Mouse (Mus musculus) neural tube, embryonic 10.5 days (tissue): Measurements from ENCODE around the gene Olfr618.
"Not testable (repeated sequence)": the region's sequence is repeated elsewhere in the genome, so short reads cannot be mapped to it uniquely, and the experiment has no call there.

Source experiments
- DNase-seq: peaks from one replicate; pipeline ENCODE4 v3.0.0-alpha.2; 2017; ENCODE audit warnings: low spot score; ENCODE audit errors: extremely low spot score

Gene Olfr618

DNA sequence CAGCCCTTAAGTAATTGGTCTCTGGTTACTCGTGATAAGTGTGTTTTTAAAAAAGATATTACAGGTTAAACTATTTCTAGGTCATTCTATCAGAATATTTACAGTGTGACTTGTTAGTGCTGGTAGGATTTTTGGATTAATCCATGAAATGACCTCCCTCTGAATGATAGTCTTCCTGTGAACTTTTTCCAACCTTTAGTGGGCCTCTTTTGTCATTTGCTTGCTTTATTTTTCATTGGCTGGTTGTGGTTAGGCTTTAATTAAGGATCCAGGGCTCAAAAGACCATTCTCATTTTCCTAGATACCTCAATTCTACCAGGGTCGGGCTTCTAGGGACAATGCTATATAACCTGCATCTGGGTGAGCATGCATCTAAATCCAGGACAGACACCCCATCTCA lies at the start of gene Olfr618:
Gene Olfr618 (plus strand): TSS at position 301 of the 400 bp plus-strand sequence.
- DNase-seq = no peak

DNA sequence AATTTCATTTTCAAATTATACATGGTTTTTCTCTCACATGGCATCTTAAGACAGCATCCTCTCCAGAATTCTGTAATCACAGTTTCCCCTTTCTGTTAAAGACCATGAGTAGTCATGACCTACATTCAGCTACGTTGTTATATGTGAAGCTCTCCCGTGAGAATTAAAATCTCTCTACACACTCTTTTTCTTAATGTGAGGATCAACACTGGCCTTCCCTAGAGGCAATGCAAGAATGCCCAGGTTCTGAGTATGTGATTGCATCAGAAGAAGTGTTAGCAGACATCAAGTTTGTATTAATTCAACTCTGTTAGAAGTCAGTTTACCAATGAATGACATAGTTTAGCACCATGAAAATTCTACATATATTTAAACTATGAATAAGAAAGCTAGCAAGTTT lies 47.3 kb upstream of the Olfr618 start, which contains the start of gene Olfr612:
Gene Olfr612 (minus strand): TSS at position 101 of the 400 bp plus-strand sequence.
- not testable (repeated sequence) for DNase-seq

DNA sequence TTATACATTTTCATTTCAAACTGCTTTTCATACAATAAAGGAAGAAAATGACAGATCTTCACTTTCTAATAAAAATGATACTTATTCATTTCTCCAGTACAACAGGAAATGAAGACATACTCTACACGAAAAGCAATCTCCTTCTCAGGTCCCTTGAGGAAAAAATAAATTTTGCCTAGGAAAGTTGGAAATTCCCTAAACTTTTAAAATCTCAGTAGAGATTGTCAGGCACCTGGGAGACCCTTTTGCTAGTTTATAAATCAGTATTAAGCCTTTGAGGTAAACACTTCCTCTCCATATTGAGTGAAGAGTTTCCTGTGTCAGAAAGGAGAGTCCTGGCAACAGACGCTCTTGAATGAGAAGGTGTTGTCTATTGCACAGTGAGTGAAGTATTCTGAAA lies 42.1 kb upstream of the Olfr618 start, which contains the start of gene Olfr613:
Gene Olfr613 (plus strand): TSS at position 301 of the 400 bp plus-strand sequence.
- DNase-seq = no peak

DNA sequence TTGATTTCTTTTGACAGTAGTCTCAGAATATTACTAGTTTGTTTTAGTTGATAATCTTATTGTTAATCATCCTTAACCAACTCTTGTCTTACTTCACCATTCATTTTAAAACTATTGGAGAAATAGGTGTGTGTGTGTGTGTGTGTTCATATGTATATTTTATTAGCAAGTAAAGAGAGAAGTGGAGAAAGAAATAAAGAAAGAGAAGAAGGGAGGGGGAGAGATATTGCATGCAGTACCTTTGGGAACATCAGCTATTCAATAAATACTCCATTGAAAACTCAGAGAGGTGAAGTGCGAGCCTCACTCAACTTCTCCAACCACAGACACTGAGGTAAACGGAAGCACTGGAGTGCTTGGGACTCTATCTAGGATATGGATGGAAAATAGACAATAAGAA lies 34.1 kb upstream of the Olfr618 start, which contains the start of gene Olfr615:
Gene Olfr615 (plus strand): TSS at position 301 of the 400 bp plus-strand sequence.
- no peak for DNase-seq

DNA sequence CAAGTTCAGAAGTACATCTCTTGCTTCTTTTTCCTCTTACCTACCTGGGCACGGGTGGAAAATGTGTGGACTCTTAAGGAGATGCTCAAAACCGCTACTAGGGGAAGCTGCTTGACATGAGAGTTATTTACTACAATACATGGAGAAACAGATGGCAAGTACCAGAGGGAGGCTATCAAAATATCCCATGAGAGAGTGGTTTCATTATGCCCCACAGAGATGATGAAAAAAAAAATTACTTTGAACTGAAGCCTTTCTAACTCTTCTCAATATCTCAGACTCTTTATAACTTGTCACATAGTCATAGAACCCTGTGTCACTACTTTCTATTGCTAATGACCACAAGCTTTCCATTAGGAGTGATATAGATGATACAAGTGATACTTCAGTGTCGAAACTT lies 20.9 kb upstream of the Olfr618 start, which contains the start of gene Olfr616:
Gene Olfr616 (minus strand): TSS at position 101 of the 400 bp plus-strand sequence.
- no peak for DNase-seq

DNA sequence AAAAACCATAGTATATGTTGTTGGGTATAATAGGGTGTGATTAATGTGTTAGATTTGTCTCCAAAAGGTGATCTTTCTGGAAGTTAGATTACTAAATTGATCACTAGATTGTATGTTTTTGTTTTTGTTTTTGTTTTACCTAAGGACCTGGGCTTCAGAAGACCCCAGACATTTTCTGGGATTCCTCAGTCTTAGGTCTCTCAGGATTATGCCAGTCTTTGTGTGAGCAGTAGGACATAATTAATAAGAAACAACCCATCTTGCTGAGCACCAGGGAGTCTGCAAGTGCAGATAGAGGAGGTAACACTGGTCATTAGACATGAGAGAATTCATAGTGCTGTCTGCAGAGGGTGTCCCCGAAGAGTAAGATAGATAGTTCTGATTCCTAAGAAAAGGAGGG lies 17.1 kb upstream of the Olfr618 start, which contains the start of gene Olfr617:
Gene Olfr617 (plus strand): TSS at position 301 of the 400 bp plus-strand sequence.
- DNase-seq = no peak

DNA sequence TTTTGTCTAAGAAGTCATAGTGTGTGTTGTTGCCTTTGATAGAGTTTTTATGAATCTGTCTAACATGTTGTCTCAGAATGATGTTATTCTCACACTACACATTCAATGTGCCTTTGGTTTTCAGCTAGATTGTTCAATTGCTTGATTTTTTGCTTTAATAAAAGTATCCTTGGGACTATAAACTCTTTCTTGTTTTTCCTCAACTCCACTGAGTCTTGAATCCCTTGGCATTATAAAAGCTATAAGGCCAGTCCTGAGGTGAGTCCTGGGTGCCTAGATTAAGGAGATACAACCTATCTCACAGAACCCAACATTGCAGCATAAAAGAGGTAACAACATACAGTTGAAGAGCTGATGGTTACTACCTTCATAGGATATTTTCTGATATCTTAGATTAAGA lies 10.4 kb downstream of the Olfr618 start, which contains the start of gene Olfr619:
Gene Olfr619 (plus strand): TSS at position 301 of the 400 bp plus-strand sequence.
- no peak for DNase-seq

DNA sequence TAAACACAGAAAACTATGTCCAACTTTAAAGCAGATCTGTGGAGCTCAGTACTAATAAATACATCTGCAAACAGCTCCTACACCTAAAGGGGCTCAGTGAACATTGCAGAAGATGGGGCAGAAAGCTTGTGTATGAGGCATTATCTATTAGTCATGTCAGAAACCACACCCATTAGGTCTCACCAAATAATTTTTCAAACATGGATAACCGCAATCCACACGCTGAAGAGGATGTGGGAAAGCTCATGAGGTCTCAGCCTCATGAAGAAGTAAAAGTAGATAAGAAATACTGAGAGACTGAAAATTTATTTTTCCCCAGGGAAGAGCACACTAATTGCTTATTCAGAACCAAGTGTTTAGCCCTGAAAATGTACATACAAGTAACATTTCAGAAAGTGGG lies 17.5 kb downstream of the Olfr618 start:
- no peak for DNase-seq

DNA sequence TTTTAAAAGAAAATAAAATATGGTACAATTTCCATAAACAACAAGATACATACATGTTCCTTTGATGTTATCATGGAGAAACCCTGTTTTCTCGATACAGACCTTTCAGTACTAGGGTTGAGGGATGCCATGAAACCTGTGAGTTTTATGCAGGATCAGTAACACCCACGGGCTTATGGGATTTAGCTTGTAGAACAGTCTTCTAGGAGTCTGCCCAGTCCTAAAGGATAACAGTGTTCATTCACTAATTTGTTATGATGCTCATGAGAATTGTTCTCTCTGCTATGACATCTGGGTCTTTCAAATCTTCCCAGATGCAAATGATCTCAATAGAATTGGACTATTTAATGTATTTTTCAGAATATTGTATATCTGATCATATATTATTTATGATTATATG lies 22.5 kb downstream of the Olfr618 start, which contains the start of gene Olfr620:
Gene Olfr620 (minus strand): TSS at position 101 of the 400 bp plus-strand sequence.
- DNase-seq = no peak

DNA sequence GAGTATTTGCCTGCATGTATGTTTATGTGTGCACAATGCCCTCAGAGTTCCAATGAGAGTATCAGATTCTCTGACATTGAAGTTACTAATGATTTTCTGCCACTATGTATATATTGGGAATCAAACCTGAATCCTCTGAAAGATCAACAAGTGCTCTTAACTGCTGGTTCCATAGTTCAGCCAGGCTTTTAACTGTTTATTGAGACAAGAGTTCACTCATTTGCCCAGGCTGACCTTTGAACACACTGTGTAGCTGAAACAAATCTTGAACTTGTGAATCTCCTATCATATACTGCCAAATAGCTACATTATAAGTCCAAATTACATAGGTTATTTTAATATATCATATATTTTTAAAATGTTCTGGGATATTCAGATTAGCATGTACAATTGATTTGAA lies 46.9 kb downstream of the Olfr618 start:
- no peak for DNase-seq

DNA sequence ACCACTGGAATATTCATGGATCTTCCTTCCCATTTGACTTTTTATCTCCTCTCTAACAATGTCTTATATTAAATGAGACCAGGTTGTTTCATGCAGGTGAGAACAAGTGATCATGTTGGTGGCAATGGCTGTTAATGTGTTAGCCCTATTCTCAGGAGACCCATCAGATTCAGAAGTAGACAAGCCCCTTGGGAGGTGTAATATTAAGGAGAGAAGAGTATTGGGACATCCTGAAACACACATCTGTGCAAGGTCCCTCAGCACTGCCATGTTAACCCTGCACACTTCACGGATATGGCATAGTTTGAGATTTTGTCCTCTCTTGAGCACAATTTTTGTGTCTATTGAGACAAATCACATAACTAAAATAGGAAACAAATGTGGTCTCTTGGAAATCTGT lies 52.7 kb downstream of the Olfr618 start, which contains the start of gene Olfr622:
Gene Olfr622 (minus strand): TSS at position 101 of the 400 bp plus-strand sequence.
- DNase-seq = no peak

DNA sequence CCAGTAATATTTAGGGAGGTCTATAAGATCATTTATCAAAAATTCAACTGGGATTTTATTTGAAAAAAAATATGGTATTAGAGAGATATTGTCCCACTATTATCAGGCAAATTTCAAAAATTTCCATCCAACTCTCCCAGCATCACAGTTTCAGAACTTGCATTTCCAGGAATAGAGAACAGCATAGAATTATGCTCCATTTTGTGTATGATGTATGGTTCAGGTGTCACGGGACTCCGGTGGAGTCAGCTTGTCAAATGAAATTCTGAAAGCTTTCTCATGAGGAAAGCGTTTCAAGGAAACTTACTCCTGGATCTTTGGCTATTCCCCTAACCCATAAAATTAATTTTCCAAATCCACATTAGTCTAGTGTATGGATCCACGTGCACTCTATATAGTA lies 54.2 kb downstream of the Olfr618 start:
- no peak for DNase-seq
